Mouse (Mus musculus) gastrocnemius, adult 2 months (tissue): ENCODE results near the gene Kif13a. TPM values are rescaled to one million over a fixed set of nuclear protein-coding genes. Genes with fewer than 3 reads are reported as not detected.

Source experiments
- DNase-seq: peaks from one replicate; pipeline ENCODE4 v3.0.0; 2022
- H3K27ac ChIP-seq: fragments of 200-600 bp; 2 replicates; pipeline ENCODE4 v1.8.1; 2022; ENCODE audit warnings: mild to moderate bottlenecking
- H3K4me3 ChIP-seq: fragments of 200-600 bp; 2 replicates; pipeline ENCODE4 v1.8.1; 2022; ENCODE audit warnings: mild to moderate bottlenecking, moderate library complexity
- CTCF ChIP-seq: fragments of 200-600 bp; IDR thresholded peaks from 2 replicates; pipeline ENCODE4 v1.8.1; 2022; ENCODE audit warnings: antibody characterized with exemption, mild to moderate bottlenecking, moderate library complexity
- intact Hi-C: fragments of 180-260 bp; cut with DNase I; formaldehyde crosslinking; loops from one replicate; pipeline ENCODE4 v1.15.1; 2025
- total RNA-seq, 2 experiments: library from RNA; stranded (reverse); gene quantifications; 2 replicates each; pipeline ENCODE4 v1.2.3; 2021

Kif13a gene
- total RNA-seq, 2 experiments from 2014 or later = 90.6 to 92.3 TPM

- H3K4me3 ChIP-seq = no peak overlapping the region
- no peak overlapping the region for H3K27ac ChIP-seq
- TF ChIP-seq CTCF = no peak
- DNase-seq = no peak
- intact Hi-C loops = no loop called here
These were observed 15.6 kb upstream of the Kif13a start for GRCm38 (mm10) chr13:46945256-46945655.

- no peak overlapping the region for H3K27ac ChIP-seq
- no peak for DNase-seq
- intact Hi-C loops = no loop called here
- TF ChIP-seq CTCF = no peak
- no peak overlapping the region for H3K4me3 ChIP-seq
These were observed 13.6 kb upstream of the Kif13a start for GRCm38 (mm10) chr13:46943294-46943693.

- no peak for DNase-seq
- Histone ChIP-seq H3K27ac (no peak overlapping the region), H3K4me3 (no peak overlapping the region)
- no peak for TF ChIP-seq CTCF
- intact Hi-C loops = no loop called here
These were observed 4.4 kb upstream of the Kif13a start for GRCm38 (mm10) chr13:46934116-46934515.

GRCm38 (mm10) chr13:46932846-46933245 is 3.2 kb upstream of the Kif13a start:
- DNase-seq = no peak
- intact Hi-C loops = no loop called here
- no peak for TF ChIP-seq CTCF
- Histone ChIP-seq H3K27ac (no peak overlapping the region), H3K4me3 (no peak overlapping the region)

GRCm38 (mm10) chr13:46932049-46932448 is 2.4 kb upstream of the Kif13a start:
- no peak for TF ChIP-seq CTCF
- Histone ChIP-seq H3K4me3 (no peak overlapping the region), H3K27ac (no peak overlapping the region)
- no peak for DNase-seq
- intact Hi-C loops = no loop called here

GRCm38 (mm10) chr13:46930659-46931046 is 986 bp upstream of the Kif13a start:
- DNase-seq = peak; percentile 44
- TF ChIP-seq CTCF = no peak
- Histone ChIP-seq H3K27ac (peak overlapping the region; percentile 100), H3K4me3 (peak overlapping the region; percentile 98)
- intact Hi-C loops = loop anchor here (2.0 kb wide), 1 partner anchor 84 kb away; the partner anchor contains the start of gene Nhlrc1

GRCm38 (mm10) chr13:46928961-46929691 is 541 bp downstream of the Kif13a start:
- peak; percentile 7; the same call in 1 of the 2 replicates for TF ChIP-seq CTCF
- Histone ChIP-seq H3K27ac (peak overlapping the region; percentile 98), H3K4me3 (peak overlapping the region; percentile 98)
- intact Hi-C loops = loop anchor here (2.0 to 5.0 kb wide), 2 partner anchors 42 to 86 kb away; no protein-coding TSS in a partner anchor
- DNase-seq = peak; percentile 75

- no peak for TF ChIP-seq CTCF
- intact Hi-C loops = loop anchor here (2.0 to 5.0 kb wide), 2 partner anchors 41 to 86 kb away; no protein-coding TSS in a partner anchor
- Histone ChIP-seq H3K4me3 (peak overlapping the region; percentile 98), H3K27ac (peak overlapping the region; percentile 98)
- no peak for DNase-seq
These were observed 1.3 kb downstream of the Kif13a start for GRCm38 (mm10) chr13:46928404-46928803.

GRCm38 (mm10) chr13:46925671-46926070 is 4.0 kb downstream of the Kif13a start:
- TF ChIP-seq CTCF = no peak
- Histone ChIP-seq H3K27ac (no peak overlapping the region; the same call in 1 of the 2 replicates), H3K4me3 (no peak overlapping the region)
- no peak for DNase-seq
- intact Hi-C loops = loop anchor here (5.0 kb wide), 1 partner anchor 38 kb away; no protein-coding TSS in a partner anchor

- TF ChIP-seq CTCF = no peak
- peak overlapping the region; percentile 21 for H3K27ac ChIP-seq
These were observed 8.1 kb downstream of the Kif13a start for GRCm38 (mm10) chr13:46921559-46921958.

GRCm38 (mm10) chr13:46919797-46920196 is 9.9 kb downstream of the Kif13a start:
- intact Hi-C loops = no loop called here
- H3K4me3 ChIP-seq = no peak overlapping the region
- TF ChIP-seq CTCF = no peak
- no peak overlapping the region for H3K27ac ChIP-seq
- no peak for DNase-seq

More at GRCm38 (mm10) chr13:46921559-46921958, 8.1 kb downstream of the Kif13a start:
- intact Hi-C loops = no loop called here
- DNase-seq = no peak
- H3K4me3 ChIP-seq = no peak overlapping the region; the same call in 1 of the 2 replicates

GRCm38 (mm10) chr13:46918509-46918908 is 11.2 kb downstream of the Kif13a start:
- Histone ChIP-seq H3K27ac (no peak overlapping the region), H3K4me3 (no peak overlapping the region)
- intact Hi-C loops = no loop called here
- TF ChIP-seq CTCF = no peak
- DNase-seq = no peak

GRCm38 (mm10) chr13:46911960-46912359 is 17.7 kb downstream of the Kif13a start:
- Histone ChIP-seq H3K27ac (no peak overlapping the region), H3K4me3 (no peak overlapping the region)
- DNase-seq = no peak
- intact Hi-C loops = no loop called here
- TF ChIP-seq CTCF = no peak
